Mouse (Mus musculus) stomach, embryonic 16.5 days (tissue): ENCODE measurements around the gene Gmfb. TPM values are rescaled to one million over a fixed set of nuclear protein-coding genes. Genes with fewer than 3 reads are reported as not detected.
"Not testable (repeated sequence)": the region's sequence is repeated elsewhere in the genome, so short reads cannot be mapped to it uniquely, and the experiment has no call there.

ENCODE experiments used
- ATAC-seq: fragments of 200-750 bp; cut with Nextera tagmentation; 2 replicates; pipeline ENCODE4 v1.8.0; 2017; ENCODE audit warnings: moderate number of reproducible peaks, moderate TSS enrichment; ENCODE audit not compliant: insufficient read depth, low FRiP score
- H3K27ac ChIP-seq: fragments of 300-500 bp; sonication (generic); 2 replicates; pipeline ENCODE4 v1.5.1; 2014; ENCODE audit warnings: low read length
- H3K27me3 ChIP-seq: fragments of 300-500 bp; sonication (generic); 2 replicates; pipeline ENCODE4 v1.6.1; 2014; ENCODE audit warnings: low read length, control low read depth, mixed read lengths; ENCODE audit not compliant: control insufficient read depth, insufficient read depth
- H3K36me3 ChIP-seq: fragments of 300-500 bp; sonication (generic); 2 replicates; pipeline ENCODE4 v1.6.1; 2014; ENCODE audit warnings: low read length; ENCODE audit not compliant: control insufficient read depth, insufficient read depth
- H3K4me1 ChIP-seq: fragments of 300-500 bp; sonication (generic); 2 replicates; pipeline ENCODE4 v1.6.1; 2014; ENCODE audit warnings: low read length, control low read depth, mixed read lengths; ENCODE audit not compliant: control insufficient read depth, insufficient read depth
- H3K4me2 ChIP-seq: fragments of 300-500 bp; sonication (generic); 2 replicates; pipeline ENCODE4 v1.6.1; 2014; ENCODE audit warnings: low read depth, low read length, mixed read lengths
- H3K4me3 ChIP-seq: fragments of 300-500 bp; sonication (generic); replicated peaks from 2 replicates; pipeline ENCODE4 v1.5.1; 2014; ENCODE audit warnings: mild to moderate bottlenecking, low read length
- H3K9ac ChIP-seq: fragments of 300-500 bp; sonication (generic); 2 replicates; pipeline ENCODE4 v1.6.1; 2014; ENCODE audit warnings: low read length
- H3K9me3 ChIP-seq: fragments of 300-500 bp; sonication (generic); replicated peaks from 2 replicates; pipeline ENCODE4 v1.6.1; 2016; ENCODE audit warnings: low read length, control low read depth; ENCODE audit not compliant: control insufficient read depth
- WGBS: fragments of 180-500 bp; shearing (Covaris S2); extraction: QIAGEN DNeasy Blood & Tissue Kit; methylation state at CpG from one replicate; pipeline ENCODE4 v1.1.7; 2014; 5-methylcytosine and 5-hydroxymethylcytosine counted together
- polyA plus RNA-seq: library from polyadenylated mRNA; unstranded; fragments of >200 nt; fragmentation: Nextera tagmentation; extraction: Ambion mirVana; gene quantifications from 2 replicates; pipeline ENCODE4 v1.2.1, GENCODE M21; 2015

Gene Gmfb
- polyA plus RNA-seq, 1 experiment from 2014 or later: 54.8 TPM

DNA sequence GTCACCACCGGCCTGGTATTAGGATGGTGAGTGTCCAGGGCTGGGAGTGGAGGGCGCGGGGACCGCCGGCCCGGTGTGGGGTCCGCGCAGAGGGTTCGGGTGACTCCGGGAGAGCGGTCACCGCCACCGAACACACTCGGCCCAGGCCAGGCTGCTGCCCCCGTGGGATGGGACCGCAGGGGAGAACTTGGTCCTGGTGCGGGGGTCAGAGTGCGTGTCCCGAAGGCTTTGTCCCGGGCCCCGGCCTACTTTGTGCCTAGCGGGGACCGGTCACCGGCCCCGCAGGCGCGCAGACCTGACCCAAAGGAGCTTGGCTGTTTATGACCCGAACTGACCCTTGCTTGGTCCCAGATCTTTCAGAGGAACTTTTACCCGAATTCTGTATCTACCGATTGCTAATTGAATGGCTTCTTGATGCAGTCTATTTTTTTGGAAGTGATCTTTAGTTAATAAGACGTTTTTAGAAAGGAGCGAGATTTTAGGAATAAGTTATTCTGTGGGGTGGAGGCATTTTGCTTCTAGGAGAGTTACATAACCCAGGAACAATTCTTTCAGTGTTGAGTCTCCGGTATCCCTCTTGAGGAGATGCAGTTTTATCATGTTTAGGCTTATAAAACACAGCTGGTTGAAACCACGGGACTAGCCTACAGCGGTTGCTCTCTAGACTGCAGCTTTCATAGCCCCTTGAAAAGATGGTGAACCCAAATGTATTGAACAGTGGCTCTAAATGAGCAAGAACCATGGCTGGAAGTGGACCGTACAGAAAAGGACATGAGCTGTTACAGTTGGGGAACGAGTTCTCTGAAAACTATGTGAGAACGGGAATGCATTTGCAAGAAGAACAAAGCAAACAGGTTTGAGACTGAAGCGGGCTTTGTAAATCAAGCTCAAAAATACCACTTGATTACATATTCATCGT lies 10.6 kb upstream of the Gmfb start:
- no peaks in the 10 kb centered on the region for H3K27me3 ChIP-seq
- H3K27ac ChIP-seq: peak overlapping the region; percentile 71; the same call in 1 of the 2 replicates
- H3K9ac ChIP-seq: peak overlapping the region; percentile 88
- ATAC-seq: no peak
- H3K9me3 ChIP-seq: no peaks in the 10 kb centered on the region
- peak overlapping the region; percentile 82 for H3K4me2 ChIP-seq
- 7% methylated on average over 40 of the region's 40 CpGs for WGBS
- no peaks in the 10 kb centered on the region for H3K36me3 ChIP-seq
- H3K4me1 ChIP-seq: peaks cover 6% of the 10 kb centered on the region
- H3K4me3 ChIP-seq: peak overlapping the region; percentile 85

- Histone ChIP-seq H3K4me2 (peak within 1 kb of the TSS; percentile 82), H3K4me3 (peak within 1 kb of the TSS; percentile 85), H3K9ac (peak within 1 kb of the TSS; percentile 88), H3K27me3 (no peaks in the 10 kb centered on the region), H3K4me1 (peaks cover 6% of the 10 kb centered on the region), H3K27ac (peak within 1 kb of the TSS; percentile 71), H3K36me3 (no peaks in the 10 kb centered on the region), H3K9me3 (no peaks in the 10 kb centered on the region)
- peak; percentile 99 for ATAC-seq
- WGBS: 0% methylated on average over 32 of the region's 32 CpGs
These were observed 9.8 kb upstream of the Gmfb start, which contains the start of gene Cgrrf1 for GRCm38 (mm10) chr14:46831837-46832333. TSS of gene Cgrrf1 (plus strand) at chr14:46832125.

DNA sequence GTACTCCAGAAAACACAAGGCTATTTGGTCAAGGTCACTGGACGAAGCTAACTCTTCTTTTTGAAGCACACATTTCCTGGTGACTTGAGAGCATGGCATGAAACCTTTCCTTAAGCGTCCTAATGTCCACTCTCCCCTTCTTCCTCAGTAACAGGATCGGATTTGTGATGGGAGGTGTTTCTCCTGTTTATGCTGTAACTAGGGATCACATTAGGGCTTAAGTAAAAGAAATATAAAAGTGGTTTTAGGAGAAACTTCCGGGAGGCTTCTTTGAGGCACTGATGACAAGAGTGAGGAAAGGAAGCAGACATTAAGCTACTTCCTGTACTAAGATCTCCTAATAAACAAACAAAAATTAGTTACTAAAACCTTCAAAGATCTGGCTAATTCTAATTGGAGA lies 9.3 kb upstream of the Gmfb start:
- no peak for ATAC-seq
- peak overlapping the region; percentile 85 for H3K4me3 ChIP-seq
- H3K4me1 ChIP-seq: peaks cover 6% of the 10 kb centered on the region
- 3% methylated on average over 4 of the region's 4 CpGs for WGBS
- H3K27ac ChIP-seq: peak overlapping the region; percentile 71
- H3K27me3 ChIP-seq: no peaks in the 10 kb centered on the region
- H3K9me3 ChIP-seq: no peaks in the 10 kb centered on the region
- H3K4me2 ChIP-seq: peak overlapping the region; percentile 82
- H3K36me3 ChIP-seq: no peaks in the 10 kb centered on the region
- peak overlapping the region; percentile 88 for H3K9ac ChIP-seq

GRCm38 (mm10) chr14:46827430-46827829 lies 5.4 kb upstream of the Gmfb start:
- Histone ChIP-seq H3K4me1 (peaks cover 3% of the 10 kb centered on the region), H3K4me3 (no peak overlapping the region), H3K9me3 (no peaks in the 10 kb centered on the region), H3K36me3 (no peaks in the 10 kb centered on the region), H3K27ac (no peak overlapping the region), H3K9ac (no peak overlapping the region), H3K4me2 (no peak overlapping the region), H3K27me3 (no peaks in the 10 kb centered on the region)
- ATAC-seq: no peak
- 48% methylated on average over 1 of the region's 1 CpGs for WGBS

GRCm38 (mm10) chr14:46823996-46824395 lies 2.0 kb upstream of the Gmfb start:
- Histone ChIP-seq H3K27ac (no peak overlapping the region), H3K9ac (no peak overlapping the region), H3K9me3 (no peaks in the 10 kb centered on the region), H3K27me3 (no peaks in the 10 kb centered on the region), H3K4me1 (peaks cover 5% of the 10 kb centered on the region), H3K4me3 (no peak overlapping the region), H3K36me3 (no peaks in the 10 kb centered on the region), H3K4me2 (no peak overlapping the region)
- ATAC-seq: no peak
- WGBS: 71% methylated on average over 2 of the region's 2 CpGs

- peak overlapping the region; percentile 92 for H3K27ac ChIP-seq
- H3K4me3 ChIP-seq: peak overlapping the region; percentile 96
- H3K4me2 ChIP-seq: peak overlapping the region; percentile 65
- H3K4me1 ChIP-seq: peaks cover 5% of the 10 kb centered on the region
- peak overlapping the region; percentile 94 for H3K9ac ChIP-seq
- no peaks in the 10 kb centered on the region for H3K27me3 ChIP-seq
- H3K36me3 ChIP-seq: no peaks in the 10 kb centered on the region
- no peaks in the 10 kb centered on the region for H3K9me3 ChIP-seq
- 0% methylated on average over 11 of the region's 11 CpGs for WGBS
- ATAC-seq: no peak
These were observed 670 bp downstream of the Gmfb start for GRCm38 (mm10) chr14:46821271-46821872.

DNA sequence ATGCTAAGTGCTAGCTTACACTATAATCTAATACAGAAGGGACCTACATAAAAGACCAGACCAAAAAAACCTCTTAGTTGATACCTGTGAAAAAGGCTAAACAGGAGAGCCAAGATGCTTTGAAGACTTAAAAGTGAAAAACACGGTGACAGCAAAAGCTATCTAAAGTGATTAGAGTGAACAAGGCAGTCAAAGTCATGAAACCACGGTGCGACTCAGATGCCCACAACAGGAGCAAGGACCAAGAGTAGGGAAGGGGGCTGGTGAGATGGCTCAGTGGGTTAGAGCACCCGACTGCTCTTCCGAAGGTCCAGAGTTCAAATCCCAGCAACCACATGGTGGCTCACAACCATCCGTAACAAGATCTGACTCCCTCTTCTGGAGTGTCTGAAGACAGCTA lies 2.1 kb downstream of the Gmfb start:
- not testable (repeated sequence) for H3K27me3 ChIP-seq, H3K4me3 ChIP-seq, H3K9me3 ChIP-seq, H3K4me1 ChIP-seq, H3K4me2 ChIP-seq, H3K9ac ChIP-seq, H3K36me3 ChIP-seq, H3K27ac ChIP-seq, ATAC-seq
- 85% methylated on average over 5 of the region's 6 CpGs for WGBS

GRCm38 (mm10) chr14:46818743-46819142 lies 3.3 kb downstream of the Gmfb start:
- Histone ChIP-seq H3K4me1 (peaks cover 5% of the 10 kb centered on the region), H3K27me3 (no peaks in the 10 kb centered on the region), H3K27ac (no peak overlapping the region), H3K36me3 (0 out of 2 replicates have a peak, but pooled peaks cover 4% of the 10 kb centered on the region), H3K9ac (no peak overlapping the region), H3K4me3 (no peak overlapping the region), H3K4me2 (no peak overlapping the region), H3K9me3 (no peaks in the 10 kb centered on the region)
- ATAC-seq: no peak
- 82% methylated on average over 7 of the region's 7 CpGs for WGBS
